Mouse (Mus musculus) midbrain, embryonic 13.5 days (tissue): ENCODE results near the gene Gm28230. TPM values are rescaled to one million over a fixed set of nuclear protein-coding genes. Genes with fewer than 3 reads are reported as not detected.

Source experiments
- ATAC-seq: fragments of 200-750 bp; cut with Nextera tagmentation; 2 replicates; pipeline ENCODE4 v1.8.0; 2017; ENCODE audit warnings: mild to moderate bottlenecking, moderate TSS enrichment, moderate library complexity
- H3K27ac ChIP-seq: fragments of 300-500 bp; sonication (generic); 2 replicates; pipeline ENCODE4 v1.5.1; 2015; ENCODE audit warnings: inconsistent platforms, mild to moderate bottlenecking, moderate library complexity
- H3K27me3 ChIP-seq: fragments of 300-500 bp; sonication (generic); 2 replicates; pipeline ENCODE4 v1.6.1; 2015; ENCODE audit warnings: mild to moderate bottlenecking, inconsistent platforms
- H3K36me3 ChIP-seq: fragments of 300-500 bp; sonication (generic); 2 replicates; pipeline ENCODE4 v1.6.1; 2015; ENCODE audit warnings: mild to moderate bottlenecking, inconsistent platforms
- H3K4me1 ChIP-seq: fragments of 300-500 bp; sonication (generic); replicated peaks from 2 replicates; pipeline ENCODE4 v1.6.1; 2015; ENCODE audit warnings: inconsistent platforms
- H3K4me2 ChIP-seq: fragments of 300-500 bp; sonication (generic); replicated peaks from 2 replicates; pipeline ENCODE4 v1.6.1; 2015; ENCODE audit warnings: moderate library complexity, mild to moderate bottlenecking, inconsistent platforms
- H3K4me3 ChIP-seq: fragments of 300-500 bp; sonication (generic); replicated peaks from 2 replicates; pipeline ENCODE4 v1.5.1; 2015; ENCODE audit warnings: mild to moderate bottlenecking, inconsistent platforms
- H3K9ac ChIP-seq: fragments of 300-500 bp; sonication (generic); replicated peaks from 2 replicates; pipeline ENCODE4 v1.6.1; 2015; ENCODE audit warnings: mild to moderate bottlenecking, inconsistent platforms
- H3K9me3 ChIP-seq: fragments of 300-500 bp; sonication (generic); 2 replicates; pipeline ENCODE4 v1.6.1; 2016; ENCODE audit warnings: mild to moderate bottlenecking, inconsistent platforms
- WGBS: fragments of 180-500 bp; shearing (Covaris S2); methylation state at CpG from one replicate; pipeline ENCODE4 v1.1.7; 2015; 5-methylcytosine and 5-hydroxymethylcytosine counted together
- polyA plus RNA-seq: library from polyadenylated mRNA; unstranded; fragments of >200 nt; fragmentation: Nextera tagmentation; extraction: Ambion mirVana; gene quantifications from 2 replicates; pipeline ENCODE4 v1.2.1, GENCODE M21; 2015

Gm28230 gene
- polyA plus RNA-seq, 1 experiment from 2014 or later = not detected

GRCm38 (mm10) chr2:74741252-74741978, 14.9 kb downstream of the Gm28230 start:
- H3K27me3 ChIP-seq = peaks cover 100% of the 10 kb centered on the region
- peaks cover under 1% of the 10 kb centered on the region; the same call in 1 of the 2 replicates for H3K4me1 ChIP-seq
- H3K9ac ChIP-seq = no peak overlapping the region
- 30% methylated on average over 2 of the region's 3 CpGs for WGBS
- no peak overlapping the region for H3K4me3 ChIP-seq
- no peak for ATAC-seq
- no peaks in the 10 kb centered on the region for H3K36me3 ChIP-seq
- H3K9me3 ChIP-seq = no peaks in the 10 kb centered on the region
- no peak overlapping the region for H3K27ac ChIP-seq
- H3K4me2 ChIP-seq = no peak overlapping the region

DNA sequence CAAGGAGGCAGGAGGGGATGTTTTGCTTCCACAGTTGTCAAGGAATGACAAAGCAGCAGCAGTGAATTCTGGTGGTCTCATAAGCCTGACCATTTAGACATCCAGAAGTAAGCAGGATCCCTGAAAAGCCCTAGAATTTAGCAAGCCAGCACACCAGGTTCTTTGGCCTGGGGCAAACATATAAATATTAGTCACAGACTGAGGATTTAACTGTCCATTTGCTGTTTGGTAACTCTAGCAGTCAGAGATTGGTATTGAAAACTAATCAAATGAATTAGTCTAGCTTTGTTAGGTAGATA, 15.4 kb downstream of the Gm28230 start:
- no peaks in the 10 kb centered on the region for H3K36me3 ChIP-seq
- no peak overlapping the region for H3K4me3 ChIP-seq
- H3K9ac ChIP-seq = no peak overlapping the region
- no peaks in the 10 kb centered on the region for H3K9me3 ChIP-seq
- no peak for ATAC-seq
- peaks cover 100% of the 10 kb centered on the region for H3K27me3 ChIP-seq
- peaks cover 6% of the 10 kb centered on the region; the same call in 1 of the 2 replicates for H3K4me1 ChIP-seq
- H3K27ac ChIP-seq = no peak overlapping the region
- H3K4me2 ChIP-seq = no peak overlapping the region

DNA sequence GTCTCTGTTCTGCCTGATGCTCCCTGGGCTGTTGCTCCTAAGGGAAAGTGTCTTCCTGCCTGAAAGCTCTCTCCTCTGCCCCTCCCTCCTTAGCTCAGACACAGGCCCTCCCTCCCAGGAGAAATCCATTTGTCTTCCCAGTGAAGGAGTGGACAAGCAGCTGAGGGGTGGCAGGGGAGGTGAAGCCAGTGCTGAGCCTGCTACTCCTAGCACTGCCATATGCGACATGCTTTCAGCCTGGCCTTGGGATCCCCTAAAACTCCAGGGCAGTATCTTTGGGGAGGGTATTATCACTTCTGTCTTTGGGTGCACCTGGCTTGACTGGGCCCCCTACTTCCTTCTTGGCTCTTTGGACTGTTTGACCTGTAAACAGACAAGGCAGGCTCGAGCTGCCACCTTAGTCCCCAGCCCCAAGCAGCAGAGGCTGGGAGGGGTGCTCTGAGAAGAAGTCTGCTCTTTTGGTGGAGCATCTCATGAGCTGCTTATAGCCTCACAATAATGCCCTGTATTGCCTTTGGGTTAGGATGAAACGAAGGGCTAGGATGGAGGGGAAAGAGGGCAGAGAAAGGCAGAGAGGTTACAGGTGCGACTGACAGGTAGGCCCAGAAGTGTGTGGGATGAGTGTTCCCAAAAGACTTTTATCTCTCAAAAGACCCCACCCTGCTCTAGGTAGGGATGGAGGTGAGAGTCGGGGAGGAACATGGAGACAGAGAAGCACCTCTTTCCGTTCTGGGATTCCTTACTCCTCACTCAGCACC, 19.2 kb downstream of the Gm28230 start:
- Histone ChIP-seq H3K4me1 (peaks cover 17% of the 10 kb centered on the region), H3K9ac (no peak overlapping the region), H3K4me3 (no peak overlapping the region), H3K27me3 (peaks cover 98% of the 10 kb centered on the region), H3K4me2 (no peak overlapping the region), H3K36me3 (no peaks in the 10 kb centered on the region), H3K9me3 (no peaks in the 10 kb centered on the region), H3K27ac (no peak overlapping the region)
- WGBS = under 1% methylated on average over 6 of the region's 6 CpGs
- no peak for ATAC-seq

- Histone ChIP-seq H3K36me3 (no peaks in the 10 kb centered on the region), H3K4me2 (no peak overlapping the region), H3K4me3 (no peak overlapping the region), H3K9ac (no peak overlapping the region), H3K4me1 (peaks cover 17% of the 10 kb centered on the region), H3K27me3 (peaks cover 98% of the 10 kb centered on the region), H3K27ac (no peak overlapping the region), H3K9me3 (no peaks in the 10 kb centered on the region)
- ATAC-seq = no peak
- 0% methylated on average over 58 of the region's 58 CpGs for WGBS
Measured at GRCm38 (mm10) chr2:74746298-74746921, 19.9 kb downstream of the Gm28230 start.

- Histone ChIP-seq H3K4me3 (no peak overlapping the region), H3K9ac (no peak overlapping the region), H3K4me1 (peaks cover 17% of the 10 kb centered on the region), H3K27me3 (peaks cover 98% of the 10 kb centered on the region), H3K4me2 (no peak overlapping the region), H3K36me3 (no peaks in the 10 kb centered on the region), H3K9me3 (no peaks in the 10 kb centered on the region), H3K27ac (no peak overlapping the region)
- no peak for ATAC-seq
- WGBS = under 1% methylated on average over 24 of the region's 24 CpGs
Measured at GRCm38 (mm10) chr2:74747006-74747405, 20.5 kb downstream of the Gm28230 start.

DNA sequence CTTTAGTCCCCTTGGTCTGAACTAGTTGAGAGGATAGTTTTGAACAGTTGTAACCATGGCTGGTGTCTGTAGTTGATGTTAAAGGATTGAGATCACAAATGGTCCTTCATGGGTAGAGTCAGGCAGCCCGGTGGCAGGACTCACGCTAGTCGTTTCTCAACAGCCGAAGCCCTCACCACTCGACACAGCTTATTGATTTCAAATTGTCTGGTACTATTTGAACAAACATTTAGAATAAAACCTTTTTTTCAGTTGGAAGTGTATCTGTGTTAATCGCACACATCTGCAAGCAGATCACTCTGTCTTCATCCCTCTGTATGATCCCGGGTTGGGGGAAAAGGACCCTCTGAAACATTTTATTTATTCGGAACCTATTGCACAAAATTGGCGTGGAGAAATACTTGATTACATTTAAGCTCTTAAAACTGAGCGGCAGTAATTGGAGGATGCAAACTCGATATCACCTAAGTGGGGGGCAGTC, 21.2 kb downstream of the Gm28230 start:
- Histone ChIP-seq H3K4me2 (no peak overlapping the region), H3K9ac (no peak overlapping the region), H3K4me1 (peaks cover 21% of the 10 kb centered on the region), H3K4me3 (no peak overlapping the region), H3K36me3 (no peaks in the 10 kb centered on the region), H3K27ac (no peak overlapping the region), H3K27me3 (peaks cover 98% of the 10 kb centered on the region), H3K9me3 (no peaks in the 10 kb centered on the region)
- ATAC-seq = no peak
- 3% methylated on average over 11 of the region's 11 CpGs for WGBS

GRCm38 (mm10) chr2:74748436-74748995, 22.0 kb downstream of the Gm28230 start:
- H3K9me3 ChIP-seq = no peaks in the 10 kb centered on the region
- 3% methylated on average over 9 of the region's 9 CpGs for WGBS
- no peak for ATAC-seq
- H3K9ac ChIP-seq = no peak overlapping the region
- H3K4me1 ChIP-seq = peaks cover 26% of the 10 kb centered on the region
- no peak overlapping the region for H3K4me3 ChIP-seq
- H3K36me3 ChIP-seq = no peaks in the 10 kb centered on the region
- no peak overlapping the region for H3K4me2 ChIP-seq
- peaks cover 98% of the 10 kb centered on the region for H3K27me3 ChIP-seq
- no peak overlapping the region for H3K27ac ChIP-seq

- no peak overlapping the region for H3K9ac ChIP-seq
- no peak overlapping the region for H3K27ac ChIP-seq
- no peaks in the 10 kb centered on the region for H3K9me3 ChIP-seq
- H3K4me3 ChIP-seq = peak overlapping the region; percentile 24
- H3K4me2 ChIP-seq = peak overlapping the region; percentile 48
- H3K4me1 ChIP-seq = peaks cover 26% of the 10 kb centered on the region
- peak; percentile 71 for ATAC-seq
- peaks cover 98% of the 10 kb centered on the region for H3K27me3 ChIP-seq
- WGBS = under 1% methylated on average over 47 of the region's 47 CpGs
- no peaks in the 10 kb centered on the region for H3K36me3 ChIP-seq
Measured at GRCm38 (mm10) chr2:74749337-74750121, 23.0 kb downstream of the Gm28230 start.

GRCm38 (mm10) chr2:74750731-74751250, 24.3 kb downstream of the Gm28230 start:
- H3K27ac ChIP-seq = no peak overlapping the region
- H3K4me1 ChIP-seq = peaks cover 26% of the 10 kb centered on the region
- no peak overlapping the region for H3K4me3 ChIP-seq
- peaks cover 98% of the 10 kb centered on the region for H3K27me3 ChIP-seq
- ATAC-seq = no peak
- H3K9ac ChIP-seq = no peak overlapping the region
- WGBS = 15% methylated on average over 5 of the region's 5 CpGs
- H3K36me3 ChIP-seq = no peaks in the 10 kb centered on the region
- no peak overlapping the region for H3K4me2 ChIP-seq
- no peaks in the 10 kb centered on the region for H3K9me3 ChIP-seq

- Histone ChIP-seq H3K27me3 (peaks cover 98% of the 10 kb centered on the region), H3K9me3 (no peaks in the 10 kb centered on the region), H3K4me1 (peaks cover 21% of the 10 kb centered on the region), H3K36me3 (no peaks in the 10 kb centered on the region), H3K4me3 (no peak overlapping the region), H3K27ac (no peak overlapping the region), H3K4me2 (no peak overlapping the region), H3K9ac (no peak overlapping the region)
- WGBS = 63% methylated on average over 1 of the region's 1 CpGs
- ATAC-seq = no peak
Measured at GRCm38 (mm10) chr2:74751861-74752260, 25.3 kb downstream of the Gm28230 start.

GRCm38 (mm10) chr2:74752431-74753174, 26.1 kb downstream of the Gm28230 start:
- no peak for ATAC-seq
- peaks cover 98% of the 10 kb centered on the region for H3K27me3 ChIP-seq
- H3K4me1 ChIP-seq = peaks cover 20% of the 10 kb centered on the region
- no peaks in the 10 kb centered on the region for H3K9me3 ChIP-seq
- WGBS = 1% methylated on average over 45 of the region's 45 CpGs
- no peaks in the 10 kb centered on the region for H3K36me3 ChIP-seq
- no peak overlapping the region for H3K9ac ChIP-seq
- H3K4me2 ChIP-seq = peak overlapping the region; percentile 38
- peak overlapping the region; percentile 17 for H3K4me3 ChIP-seq
- H3K27ac ChIP-seq = no peak overlapping the region
